Mouse (Mus musculus) embryonic facial prominence, embryonic 15.5 days (tissue): ENCODE data around the gene Mrpl42. TPM values are rescaled to one million over a fixed set of nuclear protein-coding genes. Genes with fewer than 3 reads are reported as not detected.

Experiments used
- ATAC-seq: fragments of 200-750 bp; cut with Nextera tagmentation; 2 replicates; pipeline ENCODE4 v1.8.0; 2017; ENCODE audit warnings: low read depth, moderate TSS enrichment; ENCODE audit not compliant: insufficient number of reproducible peaks, low FRiP score, low TSS enrichment
- H3K27ac ChIP-seq: fragments of 300-500 bp; sonication (generic); replicated peaks from 2 replicates; pipeline ENCODE4 v1.5.1; 2015; ENCODE audit warnings: mild to moderate bottlenecking, inconsistent platforms
- H3K27me3 ChIP-seq: fragments of 300-500 bp; sonication (generic); 2 replicates; pipeline ENCODE4 v1.6.1; 2015; ENCODE audit warnings: inconsistent platforms
- H3K36me3 ChIP-seq: fragments of 300-500 bp; sonication (generic); 2 replicates; pipeline ENCODE4 v1.6.1; 2015; ENCODE audit warnings: mild to moderate bottlenecking, inconsistent platforms
- H3K4me1 ChIP-seq: fragments of 300-500 bp; sonication (generic); 2 replicates; pipeline ENCODE4 v1.6.1; 2015; ENCODE audit warnings: inconsistent platforms
- H3K4me2 ChIP-seq: fragments of 300-500 bp; sonication (generic); replicated peaks from 2 replicates; pipeline ENCODE4 v1.6.1; 2015; ENCODE audit warnings: mild to moderate bottlenecking, inconsistent platforms
- H3K4me3 ChIP-seq: fragments of 300-500 bp; sonication (generic); replicated peaks from 2 replicates; pipeline ENCODE4 v1.5.1; 2015; ENCODE audit warnings: mild to moderate bottlenecking, inconsistent platforms
- H3K9ac ChIP-seq: fragments of 300-500 bp; sonication (generic); 2 replicates; pipeline ENCODE4 v1.6.1; 2015; ENCODE audit warnings: inconsistent platforms
- H3K9me3 ChIP-seq: fragments of 300-500 bp; sonication (generic); replicated peaks from 2 replicates; pipeline ENCODE4 v1.6.1; 2016; ENCODE audit warnings: inconsistent platforms
- WGBS: fragments of 180-500 bp; shearing (Covaris S2); methylation state at CpG from one replicate; pipeline ENCODE4 v1.1.7; 2015; 5-methylcytosine and 5-hydroxymethylcytosine counted together
- polyA plus RNA-seq: library from polyadenylated mRNA; unstranded; fragments of >200 nt; fragmentation: Nextera tagmentation; extraction: Ambion mirVana; gene quantifications from 2 replicates; pipeline ENCODE4 v1.2.1, GENCODE M21; 2015

Gene Mrpl42
- polyA plus RNA-seq, 1 experiment from 2014 or later = 260 TPM

DNA sequence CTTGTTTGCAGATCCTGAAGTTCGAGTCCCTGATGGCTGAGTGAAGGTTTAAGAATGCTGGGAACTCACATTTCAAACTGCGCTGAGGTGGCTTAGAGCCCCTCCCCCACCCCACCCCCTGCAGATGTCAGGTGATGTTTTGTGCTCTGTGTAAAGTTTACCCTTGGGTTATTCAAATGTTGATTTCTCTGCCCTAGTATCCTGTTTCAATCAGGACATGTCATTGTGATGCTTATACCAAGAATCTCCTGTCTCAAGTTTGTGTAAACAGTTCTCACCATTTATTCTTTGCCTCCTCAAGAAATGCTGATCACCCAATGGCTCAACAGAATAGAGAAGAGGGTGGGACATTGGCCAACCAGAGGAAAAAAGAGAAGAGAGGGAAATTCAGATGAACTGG is 45.6 kb downstream of the Mrpl42 start:
- H3K4me2 ChIP-seq = no peak overlapping the region
- ATAC-seq = no peak
- no peaks in the 10 kb centered on the region for H3K36me3 ChIP-seq
- no peaks in the 10 kb centered on the region for H3K9me3 ChIP-seq
- no peak overlapping the region for H3K4me3 ChIP-seq
- no peak overlapping the region for H3K27ac ChIP-seq
- no peaks in the 10 kb centered on the region for H3K27me3 ChIP-seq
- 53% methylated on average over 2 of the region's 2 CpGs for WGBS
- H3K9ac ChIP-seq = no peak overlapping the region
- no peaks in the 10 kb centered on the region for H3K4me1 ChIP-seq

DNA sequence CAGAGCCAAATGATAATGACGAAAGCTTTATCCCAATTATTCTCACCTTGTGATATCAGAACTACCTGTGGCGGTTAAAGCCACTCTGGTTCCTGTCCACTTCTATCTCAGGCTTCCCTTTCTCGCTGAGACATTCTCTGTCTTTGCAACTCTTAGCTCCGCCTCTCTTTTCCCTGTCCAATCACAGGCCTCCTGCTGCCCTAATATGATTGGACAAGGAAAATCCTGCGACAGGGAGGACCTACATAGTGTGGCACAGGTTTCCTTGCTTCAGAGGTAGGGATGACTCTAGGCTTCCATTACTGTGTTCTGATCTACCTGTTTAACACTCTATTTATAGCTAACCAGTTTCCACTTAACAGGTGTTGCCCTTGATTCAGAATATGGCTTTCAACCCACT is 48.5 kb downstream of the Mrpl42 start:
- no peak overlapping the region for H3K9ac ChIP-seq
- WGBS = 85% methylated on average over 5 of the region's 5 CpGs
- H3K4me2 ChIP-seq = no peak overlapping the region
- H3K9me3 ChIP-seq = no peaks in the 10 kb centered on the region
- H3K4me3 ChIP-seq = no peak overlapping the region
- no peaks in the 10 kb centered on the region for H3K27me3 ChIP-seq
- H3K27ac ChIP-seq = no peak overlapping the region
- H3K4me1 ChIP-seq = no peaks in the 10 kb centered on the region
- no peak for ATAC-seq
- no peaks in the 10 kb centered on the region for H3K36me3 ChIP-seq

DNA sequence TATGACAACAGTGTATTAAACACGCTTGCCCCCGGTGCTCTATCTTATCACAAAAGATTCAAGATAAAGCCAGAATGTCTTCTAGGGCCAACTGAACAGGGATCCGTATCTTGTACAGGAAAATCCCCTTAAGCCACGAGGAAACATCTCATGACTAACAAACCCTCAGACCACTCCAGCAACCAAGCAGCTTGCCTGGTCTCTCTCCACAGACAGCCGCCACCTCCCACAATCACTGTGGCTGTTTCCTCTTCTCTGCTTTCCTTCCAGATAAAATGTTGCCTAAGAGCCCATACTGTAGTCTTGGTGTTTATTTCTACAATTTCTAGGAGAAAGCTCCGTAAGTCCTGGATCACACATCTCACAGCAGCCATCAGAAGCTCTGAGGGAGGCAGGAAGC is 52.7 kb downstream of the Mrpl42 start:
- ATAC-seq = no peak
- Histone ChIP-seq H3K27me3 (no peaks in the 10 kb centered on the region), H3K4me3 (no peak overlapping the region), H3K27ac (no peak overlapping the region), H3K4me1 (no peaks in the 10 kb centered on the region), H3K9me3 (no peaks in the 10 kb centered on the region), H3K9ac (no peak overlapping the region), H3K4me2 (no peak overlapping the region), H3K36me3 (no peaks in the 10 kb centered on the region)
- WGBS = 83% methylated on average over 6 of the region's 6 CpGs

DNA sequence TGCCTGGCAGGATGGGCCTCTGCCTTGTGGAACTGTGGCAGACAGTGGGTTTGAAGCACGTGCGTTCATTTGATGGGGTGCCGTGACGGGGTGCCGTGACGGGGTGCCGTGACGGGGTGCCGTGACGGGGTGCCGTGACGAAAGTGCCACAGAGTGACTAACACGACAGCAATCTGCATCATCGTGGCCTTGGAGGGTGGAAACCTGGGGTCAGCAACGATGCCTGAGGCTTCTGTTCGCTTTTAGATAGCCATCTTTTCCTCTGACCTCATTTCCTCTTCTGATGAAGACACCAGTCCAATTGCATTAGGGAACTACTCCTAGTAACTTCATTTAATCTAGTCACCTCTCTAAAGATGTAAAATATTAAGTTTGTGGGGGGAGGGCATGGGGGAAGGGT is 53.8 kb downstream of the Mrpl42 start:
- no peaks in the 10 kb centered on the region for H3K4me1 ChIP-seq
- H3K4me2 ChIP-seq = no peak overlapping the region
- H3K36me3 ChIP-seq = no peaks in the 10 kb centered on the region
- no peak for ATAC-seq
- no peaks in the 10 kb centered on the region for H3K9me3 ChIP-seq
- H3K9ac ChIP-seq = no peak overlapping the region
- H3K27me3 ChIP-seq = no peaks in the 10 kb centered on the region
- WGBS = 90% methylated on average over 16 of the region's 16 CpGs
- no peak overlapping the region for H3K27ac ChIP-seq
- no peak overlapping the region for H3K4me3 ChIP-seq

DNA sequence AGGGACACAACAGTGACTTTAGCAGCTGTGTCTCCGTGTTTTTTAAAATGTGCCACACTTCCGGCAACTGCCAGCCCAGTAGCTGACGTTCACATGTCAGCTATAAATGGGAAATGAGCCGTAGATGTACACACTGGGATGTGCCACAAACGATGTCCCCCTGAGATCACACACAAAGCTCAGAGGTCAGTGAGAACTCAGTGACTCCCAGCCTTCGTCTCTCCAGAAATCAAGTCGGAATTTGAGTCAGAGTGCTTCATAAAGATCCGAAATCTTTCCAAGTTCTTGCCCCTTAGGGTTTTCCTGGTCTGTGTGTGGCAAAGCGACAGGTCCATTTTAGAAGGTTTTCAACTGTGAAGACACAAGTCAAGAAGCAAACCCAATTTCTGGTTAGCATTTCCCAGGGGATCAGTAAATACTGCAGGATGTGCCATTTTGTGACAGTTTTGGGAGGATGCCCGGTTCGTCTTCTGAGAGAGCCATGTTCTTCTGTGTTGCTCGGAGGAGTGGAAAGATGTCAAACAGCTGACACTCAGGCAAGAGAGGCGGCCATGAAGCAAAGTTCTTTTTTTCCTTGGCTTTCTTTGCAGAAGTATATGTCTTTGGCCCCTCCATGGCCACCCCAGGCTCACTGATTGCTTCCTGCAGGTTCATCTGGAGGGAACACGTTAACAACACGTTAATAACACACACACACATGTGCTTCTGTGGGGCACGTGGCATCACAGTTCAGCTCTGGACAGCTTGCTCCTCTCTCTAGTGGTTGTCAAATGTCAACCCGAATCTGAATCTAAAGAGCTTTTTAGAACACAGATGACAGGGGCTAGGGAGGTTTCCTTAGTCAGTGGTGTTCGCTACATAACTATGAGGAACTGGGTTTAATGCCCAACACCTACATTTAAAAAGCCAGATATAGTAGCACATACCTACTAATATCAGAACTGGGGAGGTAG is 56.4 kb downstream of the Mrpl42 start:
- WGBS = 66% methylated on average over 18 of the region's 18 CpGs
- Histone ChIP-seq H3K9me3 (no peaks in the 10 kb centered on the region), H3K9ac (no peak overlapping the region), H3K27ac (no peak overlapping the region), H3K4me1 (no peaks in the 10 kb centered on the region), H3K36me3 (no peaks in the 10 kb centered on the region), H3K4me2 (no peak overlapping the region), H3K4me3 (no peak overlapping the region), H3K27me3 (no peaks in the 10 kb centered on the region)
- ATAC-seq = no peak

DNA sequence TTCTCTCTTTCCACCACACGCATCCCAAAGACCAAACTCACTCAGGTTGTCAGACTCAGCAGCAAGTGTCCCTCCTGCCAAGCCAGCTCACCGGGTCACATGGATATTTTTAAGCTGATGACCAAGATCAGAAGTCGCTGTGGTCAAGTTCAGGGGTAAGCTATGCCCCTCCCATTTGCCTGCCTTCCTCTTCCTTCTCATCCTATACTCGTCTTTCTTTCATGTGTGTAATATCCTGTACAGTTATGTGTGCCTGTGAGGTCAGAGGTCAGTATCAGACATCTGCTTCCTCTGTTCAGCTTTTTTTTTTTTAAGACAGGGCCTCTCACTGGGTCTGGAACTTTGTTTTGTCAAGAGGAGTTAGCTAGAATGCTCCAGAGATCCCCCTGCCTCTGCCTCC is 59.4 kb downstream of the Mrpl42 start:
- H3K36me3 ChIP-seq = no peaks in the 10 kb centered on the region
- no peak overlapping the region for H3K4me3 ChIP-seq
- no peak for ATAC-seq
- H3K4me1 ChIP-seq = no peaks in the 10 kb centered on the region
- no peaks in the 10 kb centered on the region for H3K9me3 ChIP-seq
- H3K9ac ChIP-seq = no peak overlapping the region
- H3K4me2 ChIP-seq = no peak overlapping the region
- no peaks in the 10 kb centered on the region for H3K27me3 ChIP-seq
- no peak overlapping the region for H3K27ac ChIP-seq
- 81% methylated on average over 4 of the region's 4 CpGs for WGBS

DNA sequence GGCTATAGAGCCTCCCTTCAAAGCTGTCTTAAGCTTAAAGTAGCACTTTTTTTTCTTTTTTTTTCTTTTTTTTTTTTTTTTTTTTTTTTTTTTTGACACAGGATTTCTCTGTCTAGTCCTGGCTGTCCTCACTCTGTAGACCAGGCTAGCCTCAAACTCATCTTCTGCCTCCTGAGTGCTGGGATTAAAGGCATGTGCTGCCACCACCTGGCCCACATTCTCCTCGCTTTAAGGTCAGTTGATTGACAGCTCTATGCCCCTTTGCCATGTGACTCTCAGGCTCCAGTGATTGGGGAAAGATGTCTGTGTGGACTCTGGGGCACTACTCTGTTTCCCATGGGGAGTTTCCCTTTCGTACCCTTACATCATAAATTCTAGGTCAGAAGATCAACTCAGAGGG is 61.2 kb downstream of the Mrpl42 start:
- H3K36me3 ChIP-seq = no peaks in the 10 kb centered on the region
- no peaks in the 10 kb centered on the region for H3K9me3 ChIP-seq
- H3K27me3 ChIP-seq = no peaks in the 10 kb centered on the region
- no peak overlapping the region for H3K4me2 ChIP-seq
- WGBS = 41% methylated on average over 2 of the region's 2 CpGs
- H3K4me3 ChIP-seq = no peak overlapping the region
- no peak overlapping the region for H3K27ac ChIP-seq
- H3K9ac ChIP-seq = no peak overlapping the region
- ATAC-seq = no peak
- H3K4me1 ChIP-seq = no peaks in the 10 kb centered on the region

DNA sequence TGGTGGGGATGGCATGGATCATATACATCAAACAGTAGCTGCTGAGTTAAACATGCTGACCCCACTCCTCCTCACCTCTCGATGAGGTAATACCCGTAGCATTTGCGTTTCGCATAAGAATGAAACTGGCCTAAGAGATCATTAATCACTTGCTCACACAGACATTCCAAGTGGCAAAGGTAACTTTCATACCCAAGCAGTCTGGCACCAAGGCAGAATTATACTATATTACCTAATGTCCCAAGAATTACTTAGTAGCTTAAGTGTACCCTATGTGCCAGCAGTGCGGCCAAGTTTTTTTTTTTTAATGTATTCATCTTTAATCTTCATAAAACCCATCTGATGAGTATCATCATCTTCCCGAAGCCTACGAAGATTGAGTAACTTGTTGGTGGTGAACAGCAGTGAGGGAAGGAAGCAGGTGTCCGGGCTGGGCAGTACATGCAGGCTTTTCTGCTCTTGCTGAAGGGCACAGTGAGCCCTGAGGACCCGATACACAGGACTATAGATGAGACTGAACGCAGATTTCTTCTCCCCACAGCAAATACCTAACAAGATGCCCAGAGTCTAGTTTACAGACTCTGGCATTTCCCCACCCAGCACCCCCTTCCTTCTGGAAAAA is 61.9 kb downstream of the Mrpl42 start:
- 80% methylated on average over 10 of the region's 10 CpGs for WGBS
- Histone ChIP-seq H3K9ac (no peak overlapping the region), H3K27ac (no peak overlapping the region), H3K27me3 (no peaks in the 10 kb centered on the region), H3K4me2 (no peak overlapping the region), H3K4me1 (no peaks in the 10 kb centered on the region), H3K4me3 (no peak overlapping the region), H3K9me3 (no peaks in the 10 kb centered on the region), H3K36me3 (no peaks in the 10 kb centered on the region)
- no peak for ATAC-seq

DNA sequence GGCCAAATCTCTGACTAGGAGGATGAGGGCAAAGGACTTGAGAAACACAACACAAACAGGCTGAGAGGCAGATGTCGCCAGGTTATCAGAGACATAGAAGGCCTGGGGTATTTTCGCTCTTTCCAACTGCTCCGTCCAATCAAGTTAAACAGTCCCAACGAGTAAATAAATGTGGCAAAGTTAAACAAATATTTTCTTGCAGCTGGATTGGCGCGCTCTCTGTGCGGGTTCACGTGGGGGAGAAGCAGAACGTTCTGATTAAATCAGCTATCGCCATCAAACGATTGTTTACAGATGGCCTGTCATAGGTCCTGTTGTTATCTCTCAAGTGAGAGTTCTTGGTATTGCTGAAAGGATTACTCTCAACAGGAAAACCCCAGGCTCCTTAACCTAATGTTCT is 62.8 kb downstream of the Mrpl42 start:
- H3K4me3 ChIP-seq = no peak overlapping the region
- no peak overlapping the region for H3K27ac ChIP-seq
- H3K27me3 ChIP-seq = no peaks in the 10 kb centered on the region
- no peak overlapping the region for H3K9ac ChIP-seq
- ATAC-seq = no peak
- no peaks in the 10 kb centered on the region for H3K4me1 ChIP-seq
- H3K9me3 ChIP-seq = no peaks in the 10 kb centered on the region
- WGBS = 68% methylated on average over 11 of the region's 11 CpGs
- H3K36me3 ChIP-seq = no peaks in the 10 kb centered on the region
- H3K4me2 ChIP-seq = no peak overlapping the region

Other genes starting within 250 kb of the Mrpl42 start
- 9.2 and 11.1 TPM in 2 replicates for gene Cradd, start 177.8 kb downstream of the Mrpl42 start, polyA plus RNA-seq
- 64.9 and 74.6 TPM in 2 replicates for gene Socs2, start 84.8 kb downstream of the Mrpl42 start, polyA plus RNA-seq
- gene Ube2n, start 13.2 kb upstream of the Mrpl42 start, polyA plus RNA-seq = 292 and 300 TPM in 2 replicates
- gene Nudt4, start 62.2 kb upstream of the Mrpl42 start, polyA plus RNA-seq = 81.1 and 82.2 TPM in 2 replicates
- gene Anapc15-ps, start 171.5 kb upstream of the Mrpl42 start, polyA plus RNA-seq = 0.51 TPM in 1 of 2 replicates, not detected in the other